Mouse (Mus musculus): ENCODE measurements at regions not wholly inside any gene's neighbourhood (a gene's known extent, or its start where the extent isn't known, plus 50 kb on each side); places are given as distances from the start of the nearest gene placed in this dataset.

- TF ChIP-seq EP300 (optimal IDR thresholded peaks at IDR 0.05) (no peak), CTCF (IDR thresholded peaks at IDR 0.05; ENCODE audit: low read depth) (no peak)
- Histone ChIP-seq H3K9ac (ENCODE audit: low read length) (no peak overlapping the region), H3K9me3 (ENCODE audit: control insufficient read depth, low read length) (no peaks in the 10 kb centered on the region), H3K4me3 (ENCODE audit: low read depth, low read length) (no peak overlapping the region), H3K27ac (replicated peaks) (no peak overlapping the region), H3K4me1 (replicated peaks; ENCODE audit: control insufficient read depth, insufficient read depth) (no peaks in the 10 kb centered on the region), H3K27me3 (ENCODE audit: control insufficient read depth, insufficient read depth, low read length) (no peaks in the 10 kb centered on the region), H3K4me2 (replicated peaks; ENCODE audit: low read depth) (no peak overlapping the region), H3K36me3 (ENCODE audit: control insufficient read depth, insufficient read depth, low read length) (no peaks in the 10 kb centered on the region)
- ATAC-seq (ENCODE audit: low FRiP score, low TSS enrichment) (no peak), DNase-seq (ENCODE audit: low spot score) (no peak)
- 57% methylated on average over 2 of the region's 2 CpGs for WGBS
Measured at GRCm38 (mm10) chr2:48186609-48187008, 627.3 kb upstream of the Acvr2a start.

- no peaks in the 10 kb centered on the region for H3K9me3 ChIP-seq (ENCODE audit: control insufficient read depth, low read length)
- no peaks in the 10 kb centered on the region for H3K36me3 ChIP-seq (ENCODE audit: control insufficient read depth, insufficient read depth, low read length)
- H3K4me2 ChIP-seq (replicated peaks; ENCODE audit: low read depth): no peak overlapping the region
- ATAC-seq (ENCODE audit: low FRiP score, low TSS enrichment) (no peak), DNase-seq (ENCODE audit: low spot score) (no peak)
- H3K9ac ChIP-seq (ENCODE audit: low read length): no peak overlapping the region
- H3K4me3 ChIP-seq (ENCODE audit: low read depth, low read length): no peak overlapping the region
- H3K4me1 ChIP-seq (replicated peaks; ENCODE audit: control insufficient read depth, insufficient read depth): no peaks in the 10 kb centered on the region
- H3K27ac ChIP-seq (replicated peaks): no peak overlapping the region
- WGBS: 39% methylated on average over 1 of the region's 1 CpGs
- TF ChIP-seq CTCF (IDR thresholded peaks at IDR 0.05; ENCODE audit: low read depth): no peak
- no peak for TF ChIP-seq EP300 (optimal IDR thresholded peaks at IDR 0.05)
- no peaks in the 10 kb centered on the region for H3K27me3 ChIP-seq (ENCODE audit: control insufficient read depth, insufficient read depth, low read length)
Measured at GRCm38 (mm10) chr2:48211804-48212203, 602.1 kb upstream of the Acvr2a start.

GRCm38 (mm10) chr2:48220771-48221170 lies 593.1 kb upstream of the Acvr2a start:
- WGBS: 47% methylated on average over 3 of the region's 3 CpGs
- Histone ChIP-seq H3K36me3 (ENCODE audit: control insufficient read depth, insufficient read depth, low read length) (no peaks in the 10 kb centered on the region), H3K27me3 (ENCODE audit: control insufficient read depth, insufficient read depth, low read length) (no peaks in the 10 kb centered on the region), H3K4me2 (replicated peaks; ENCODE audit: low read depth) (no peak overlapping the region), H3K4me3 (ENCODE audit: low read depth, low read length) (no peak overlapping the region), H3K27ac (replicated peaks) (no peak overlapping the region), H3K9ac (ENCODE audit: low read length) (no peak overlapping the region), H3K4me1 (replicated peaks; ENCODE audit: control insufficient read depth, insufficient read depth) (no peaks in the 10 kb centered on the region), H3K9me3 (ENCODE audit: control insufficient read depth, low read length) (no peaks in the 10 kb centered on the region)
- DNase-seq (ENCODE audit: low spot score): no peak
- TF ChIP-seq CTCF (IDR thresholded peaks at IDR 0.05; ENCODE audit: low read depth): no peak
- no peak for TF ChIP-seq EP300 (optimal IDR thresholded peaks at IDR 0.05)
- ATAC-seq (ENCODE audit: low FRiP score, low TSS enrichment): no peak

GRCm38 (mm10) chr2:48223084-48223799 lies 590.7 kb upstream of the Acvr2a start:
- TF ChIP-seq EP300 (optimal IDR thresholded peaks at IDR 0.05): no peak
- no peak for TF ChIP-seq CTCF (IDR thresholded peaks at IDR 0.05; ENCODE audit: low read depth)
- H3K4me3 ChIP-seq (ENCODE audit: low read depth, low read length): no peak overlapping the region
- no peak overlapping the region for H3K4me2 ChIP-seq (replicated peaks; ENCODE audit: low read depth)
- no peaks in the 10 kb centered on the region for H3K36me3 ChIP-seq (ENCODE audit: control insufficient read depth, insufficient read depth, low read length)
- no peaks in the 10 kb centered on the region for H3K9me3 ChIP-seq (ENCODE audit: control insufficient read depth, low read length)
- H3K27me3 ChIP-seq (ENCODE audit: control insufficient read depth, insufficient read depth, low read length): no peaks in the 10 kb centered on the region
- H3K4me1 ChIP-seq (replicated peaks; ENCODE audit: control insufficient read depth, insufficient read depth): no peaks in the 10 kb centered on the region
- no peak overlapping the region for H3K9ac ChIP-seq (ENCODE audit: low read length)
- 54% methylated on average over 2 of the region's 2 CpGs for WGBS
- DNase-seq (ENCODE audit: low spot score): no peak
- H3K27ac ChIP-seq (replicated peaks): no peak overlapping the region
- ATAC-seq (ENCODE audit: low FRiP score, low TSS enrichment): no peak

- WGBS: 72% methylated on average over 4 of the region's 4 CpGs
- TF ChIP-seq EP300 (optimal IDR thresholded peaks at IDR 0.05) (no peak), CTCF (IDR thresholded peaks at IDR 0.05; ENCODE audit: low read depth) (no peak)
- no peaks in the 10 kb centered on the region for H3K4me1 ChIP-seq (replicated peaks; ENCODE audit: control insufficient read depth, insufficient read depth)
- ATAC-seq (ENCODE audit: low FRiP score, low TSS enrichment): no peak
- DNase-seq (ENCODE audit: low spot score): no peak
- no peaks in the 10 kb centered on the region for H3K27me3 ChIP-seq (ENCODE audit: control insufficient read depth, insufficient read depth, low read length)
- H3K27ac ChIP-seq (replicated peaks): no peak overlapping the region
- H3K4me2 ChIP-seq (replicated peaks; ENCODE audit: low read depth): no peak overlapping the region
- H3K4me3 ChIP-seq (ENCODE audit: low read depth, low read length): no peak overlapping the region
- H3K9me3 ChIP-seq (ENCODE audit: control insufficient read depth, low read length): no peaks in the 10 kb centered on the region
- no peaks in the 10 kb centered on the region for H3K36me3 ChIP-seq (ENCODE audit: control insufficient read depth, insufficient read depth, low read length)
- no peak overlapping the region for H3K9ac ChIP-seq (ENCODE audit: low read length)
Measured at GRCm38 (mm10) chr2:48250174-48250573, 563.7 kb upstream of the Acvr2a start.

GRCm38 (mm10) chr2:48260299-48260698 lies 553.6 kb upstream of the Acvr2a start:
- H3K4me1 ChIP-seq (replicated peaks; ENCODE audit: control insufficient read depth, insufficient read depth): no peaks in the 10 kb centered on the region
- no peak overlapping the region for H3K9ac ChIP-seq (ENCODE audit: low read length)
- H3K4me2 ChIP-seq (replicated peaks; ENCODE audit: low read depth): no peak overlapping the region
- DNase-seq (ENCODE audit: low spot score): no peak
- H3K27me3 ChIP-seq (ENCODE audit: control insufficient read depth, insufficient read depth, low read length): no peaks in the 10 kb centered on the region
- no peak overlapping the region for H3K27ac ChIP-seq (replicated peaks)
- no peak for TF ChIP-seq EP300 (optimal IDR thresholded peaks at IDR 0.05)
- no peak for TF ChIP-seq CTCF (IDR thresholded peaks at IDR 0.05; ENCODE audit: low read depth)
- H3K9me3 ChIP-seq (ENCODE audit: control insufficient read depth, low read length): no peaks in the 10 kb centered on the region
- no peak overlapping the region for H3K4me3 ChIP-seq (ENCODE audit: low read depth, low read length)
- 51% methylated on average over 2 of the region's 2 CpGs for WGBS
- H3K36me3 ChIP-seq (ENCODE audit: control insufficient read depth, insufficient read depth, low read length): no peaks in the 10 kb centered on the region
- ATAC-seq (ENCODE audit: low FRiP score, low TSS enrichment): no peak

All from stomach, postnatal 0 days (tissue).